Mouse (Mus musculus): ENCODE data around the gene Dnajb4. TPM values are rescaled to one million over a fixed set of nuclear protein-coding genes. Genes with fewer than 3 reads are reported as not detected.

The Dnajb4 gene
- polyA plus RNA-seq, 1 experiment from 2014 or later, result 53.0 TPM

DNA sequence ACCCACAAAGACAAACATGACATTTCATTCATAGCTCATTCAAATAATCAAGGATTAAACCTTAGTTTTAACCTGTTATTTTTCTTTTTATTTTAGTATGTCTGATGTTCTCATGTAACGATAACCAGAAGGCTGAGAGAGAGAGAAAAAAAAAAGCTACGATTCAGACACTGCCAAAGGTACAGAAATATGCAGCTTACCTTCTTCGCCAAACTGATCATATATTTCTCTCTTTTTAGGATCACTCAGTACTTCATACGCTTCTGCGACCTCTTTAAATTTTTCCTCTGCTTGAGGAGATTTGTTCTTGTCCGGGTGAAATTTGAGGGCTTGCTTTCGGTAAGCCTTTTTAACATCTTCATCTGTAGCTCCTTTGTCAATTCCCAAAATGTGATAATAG lies 16.9 kb downstream of the Dnajb4 start:
- 5% methylated on average over 7 of the region's 7 CpGs for WGBS
- Histone ChIP-seq H3K36me3 (no peaks in the 10 kb centered on the region), H3K9me3 (replicated peaks) (no peaks in the 10 kb centered on the region)

DNA sequence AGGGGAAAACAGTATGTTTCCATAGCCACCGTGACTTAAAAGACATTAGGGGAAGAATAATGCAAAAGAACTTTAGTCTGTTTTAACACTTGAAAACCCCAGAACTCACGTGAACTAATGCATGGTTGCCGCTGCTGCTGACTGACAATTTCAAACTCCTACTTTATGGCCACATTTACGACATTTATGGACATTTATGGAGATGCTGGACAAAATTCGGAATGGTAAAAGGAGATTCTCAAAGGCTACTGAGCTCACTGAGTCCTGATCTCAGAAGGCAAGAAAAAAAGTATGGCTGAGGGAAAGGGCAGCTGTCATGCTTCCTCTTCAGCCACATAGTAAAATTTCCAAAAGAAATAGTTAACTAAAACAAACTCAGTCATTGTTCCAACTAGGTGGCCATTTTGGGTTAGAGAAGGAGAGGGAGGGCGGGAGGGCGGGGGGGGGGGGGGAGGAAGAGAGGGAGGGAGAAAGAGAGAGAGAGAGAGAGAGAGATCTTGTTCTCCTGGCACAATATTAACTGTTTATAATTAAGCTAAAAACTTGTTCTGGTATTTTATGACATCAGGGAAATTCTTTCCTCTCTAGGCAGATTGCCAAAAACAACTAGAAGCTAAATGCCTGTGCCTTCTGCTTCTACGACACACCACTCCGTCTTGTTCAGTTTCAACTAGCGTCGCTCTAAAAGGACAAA lies 17.7 kb downstream of the Dnajb4 start:
- ATAC-seq (ENCODE audit: insufficient number of reproducible peaks, low FRiP score), result no peak
- Histone ChIP-seq H3K4me1 (replicated peaks) (peaks cover 17% of the 10 kb centered on the region), H3K27me3 (replicated peaks) (no peaks in the 10 kb centered on the region), H3K36me3 (no peaks in the 10 kb centered on the region), H3K4me3 (peak overlapping the region; percentile 55), H3K4me2 (peak overlapping the region; percentile 70), H3K9me3 (replicated peaks) (no peaks in the 10 kb centered on the region), H3K27ac (ENCODE audit: poor library complexity, severe bottlenecking) (peak overlapping the region; percentile 91), H3K9ac (peak overlapping the region; percentile 78)
- WGBS, result 21% methylated on average over 11 of the region's 11 CpGs

More for the DNA sequence above, 16.9 kb downstream of the Dnajb4 start:
- Histone ChIP-seq H3K4me2 (peak overlapping the region; percentile 44), H3K4me3 (peak overlapping the region; percentile 70), H3K27ac (ENCODE audit: poor library complexity, severe bottlenecking) (peak overlapping the region; percentile 88), H3K4me1 (replicated peaks) (peaks cover 14% of the 10 kb centered on the region), H3K9ac (peak overlapping the region; percentile 78), H3K27me3 (replicated peaks) (no peaks in the 10 kb centered on the region)
- ATAC-seq (ENCODE audit: insufficient number of reproducible peaks, low FRiP score), result no peak

- peak; percentile 79 for ATAC-seq (ENCODE audit: insufficient number of reproducible peaks, low FRiP score)
- WGBS, result 9% methylated on average over 6 of the region's 6 CpGs
Measured at GRCm38 (mm10) chr3:152191791-152192237, 18.3 kb downstream of the Dnajb4 start.

GRCm38 (mm10) chr3:152190679-152191477 lies 19.2 kb downstream of the Dnajb4 start:
- Histone ChIP-seq H3K27me3 (replicated peaks) (no peaks in the 10 kb centered on the region), H3K36me3 (no peaks in the 10 kb centered on the region), H3K4me2 (peak overlapping the region; percentile 78), H3K4me1 (replicated peaks) (peaks cover 28% of the 10 kb centered on the region), H3K9me3 (replicated peaks) (no peaks in the 10 kb centered on the region), H3K27ac (ENCODE audit: poor library complexity, severe bottlenecking) (peak overlapping the region; percentile 71), H3K4me3 (peak overlapping the region; percentile 46), H3K9ac (peak overlapping the region; percentile 73)
- WGBS, result 62% methylated on average over 9 of the region's 9 CpGs
- ATAC-seq (ENCODE audit: insufficient number of reproducible peaks, low FRiP score), result no peak

More at GRCm38 (mm10) chr3:152191791-152192237, 18.3 kb downstream of the Dnajb4 start:
- Histone ChIP-seq H3K27me3 (replicated peaks) (no peaks in the 10 kb centered on the region), H3K9me3 (replicated peaks) (no peaks in the 10 kb centered on the region), H3K9ac (peak overlapping the region; percentile 78), H3K4me2 (peak overlapping the region; percentile 70), H3K36me3 (no peaks in the 10 kb centered on the region), H3K27ac (ENCODE audit: poor library complexity, severe bottlenecking) (peak overlapping the region; percentile 91), H3K4me1 (replicated peaks) (peaks cover 20% of the 10 kb centered on the region), H3K4me3 (peak overlapping the region; percentile 55)

GRCm38 (mm10) chr3:152189306-152189705 lies 20.8 kb downstream of the Dnajb4 start:
- ATAC-seq (ENCODE audit: insufficient number of reproducible peaks, low FRiP score), result no peak
- Histone ChIP-seq H3K9ac (0 out of 2 replicates have a peak overlapping the region, but pooled peaks have one; percentile 43), H3K27me3 (replicated peaks) (no peaks in the 10 kb centered on the region), H3K4me1 (replicated peaks) (peaks cover 32% of the 10 kb centered on the region), H3K36me3 (peaks cover 9% of the 10 kb centered on the region), H3K9me3 (replicated peaks) (no peaks in the 10 kb centered on the region), H3K4me3 (peak overlapping the region; percentile 14), H3K4me2 (peak overlapping the region; percentile 53), H3K27ac (ENCODE audit: poor library complexity, severe bottlenecking) (peak overlapping the region; percentile 74)
- WGBS, result 13% methylated on average over 4 of the region's 4 CpGs

- ATAC-seq (ENCODE audit: insufficient number of reproducible peaks, low FRiP score), result 0 out of 2 replicates have a peak, but pooled peaks have one; percentile 59
Measured at GRCm38 (mm10) chr3:152186106-152186505, 24.0 kb downstream of the Dnajb4 start.

DNA sequence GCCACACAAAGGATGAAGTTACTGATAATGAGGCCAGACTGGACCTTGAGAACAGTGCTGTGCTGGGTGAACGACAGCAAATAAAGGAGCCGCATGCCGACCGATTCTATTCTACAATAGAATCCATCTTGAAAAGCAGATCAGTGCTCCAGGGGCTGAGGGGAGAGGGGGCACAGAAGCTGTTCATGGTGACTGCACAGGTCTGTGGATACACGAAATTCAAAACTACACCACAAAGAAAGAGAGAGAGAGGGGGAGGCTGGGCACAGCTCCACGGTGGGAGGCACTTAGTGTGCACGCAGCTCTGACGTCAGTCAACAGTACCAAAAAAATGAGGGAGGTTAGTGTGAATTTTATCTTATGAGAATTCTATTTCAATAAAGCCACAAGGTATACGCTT lies 26.6 kb downstream of the Dnajb4 start:
- Histone ChIP-seq H3K36me3 (peaks cover 38% of the 10 kb centered on the region), H3K9ac (no peak overlapping the region), H3K4me3 (no peak overlapping the region), H3K27me3 (replicated peaks) (no peaks in the 10 kb centered on the region), H3K27ac (ENCODE audit: poor library complexity, severe bottlenecking) (no peak overlapping the region), H3K4me1 (replicated peaks) (peaks cover 18% of the 10 kb centered on the region), H3K4me2 (no peak overlapping the region), H3K9me3 (replicated peaks) (no peaks in the 10 kb centered on the region)
- 92% methylated on average over 9 of the region's 9 CpGs for WGBS
- no peak for ATAC-seq (ENCODE audit: insufficient number of reproducible peaks, low FRiP score)

More at GRCm38 (mm10) chr3:152186106-152186505, 24.0 kb downstream of the Dnajb4 start:
- H3K9me3 ChIP-seq (replicated peaks), result no peaks in the 10 kb centered on the region
- no peak overlapping the region for H3K9ac ChIP-seq
- H3K4me1 ChIP-seq (replicated peaks), result peaks cover 31% of the 10 kb centered on the region
- H3K36me3 ChIP-seq, result peaks cover 28% of the 10 kb centered on the region
- no peak overlapping the region for H3K4me3 ChIP-seq
- 0 out of 2 replicates have a peak overlapping the region, but pooled peaks have one; percentile 24 for H3K4me2 ChIP-seq
- WGBS, result 35% methylated on average over 6 of the region's 6 CpGs
- no peaks in the 10 kb centered on the region for H3K27me3 ChIP-seq (replicated peaks)
- H3K27ac ChIP-seq (ENCODE audit: poor library complexity, severe bottlenecking), result peak overlapping the region; percentile 41

- Histone ChIP-seq H3K36me3 (peaks cover 38% of the 10 kb centered on the region), H3K27ac (ENCODE audit: poor library complexity, severe bottlenecking) (no peak overlapping the region)
- 85% methylated on average over 4 of the region's 4 CpGs for WGBS
Measured at GRCm38 (mm10) chr3:152180624-152181023, 29.5 kb downstream of the Dnajb4 start.

DNA sequence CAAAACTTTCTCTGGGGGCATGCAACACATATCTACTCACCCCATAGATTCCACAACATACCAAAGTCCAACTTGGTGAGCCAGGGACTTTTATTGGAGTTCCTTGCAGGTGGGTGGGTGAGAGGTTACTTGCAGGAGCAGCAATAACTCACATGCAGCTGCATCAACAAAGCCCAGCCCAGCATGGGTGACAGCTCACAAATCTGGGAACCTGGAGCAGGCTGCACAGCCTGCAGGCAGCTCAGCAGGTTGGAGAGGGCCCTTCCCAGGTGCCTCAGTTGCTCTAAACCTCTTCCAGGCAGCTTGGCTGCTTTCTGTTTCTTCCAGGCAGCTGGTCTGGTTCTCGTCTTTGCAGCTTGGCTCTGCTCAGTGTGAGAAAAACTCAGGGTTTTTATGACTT lies 30.8 kb downstream of the Dnajb4 start:
- Histone ChIP-seq H3K4me1 (replicated peaks) (peaks cover 3% of the 10 kb centered on the region; the same call in 1 of the 2 replicates), H3K27ac (ENCODE audit: poor library complexity, severe bottlenecking) (no peak overlapping the region), H3K4me2 (no peak overlapping the region), H3K36me3 (peaks cover 28% of the 10 kb centered on the region), H3K4me3 (no peak overlapping the region), H3K27me3 (replicated peaks) (no peaks in the 10 kb centered on the region), H3K9ac (no peak overlapping the region), H3K9me3 (replicated peaks) (no peaks in the 10 kb centered on the region)
- 38% methylated on average over 1 of the region's 1 CpGs for WGBS
- ATAC-seq (ENCODE audit: insufficient number of reproducible peaks, low FRiP score), result no peak

More at GRCm38 (mm10) chr3:152180624-152181023, 29.5 kb downstream of the Dnajb4 start:
- peaks cover 3% of the 10 kb centered on the region for H3K4me1 ChIP-seq (replicated peaks)
- no peak overlapping the region for H3K4me2 ChIP-seq
- H3K9me3 ChIP-seq (replicated peaks), result no peaks in the 10 kb centered on the region
- no peaks in the 10 kb centered on the region for H3K27me3 ChIP-seq (replicated peaks)
- no peak overlapping the region for H3K4me3 ChIP-seq
- H3K9ac ChIP-seq, result no peak overlapping the region
- ATAC-seq (ENCODE audit: insufficient number of reproducible peaks, low FRiP score), result no peak

- Histone ChIP-seq H3K4me2 (no peak overlapping the region), H3K4me3 (no peak overlapping the region), H3K9me3 (replicated peaks) (no peaks in the 10 kb centered on the region), H3K36me3 (peaks cover 28% of the 10 kb centered on the region), H3K27me3 (replicated peaks) (no peaks in the 10 kb centered on the region), H3K9ac (no peak overlapping the region), H3K4me1 (replicated peaks) (peaks cover 3% of the 10 kb centered on the region; the same call in 1 of the 2 replicates), H3K27ac (ENCODE audit: poor library complexity, severe bottlenecking) (no peak overlapping the region)
- WGBS, result 85% methylated on average over 4 of the region's 4 CpGs
- no peak for ATAC-seq (ENCODE audit: insufficient number of reproducible peaks, low FRiP score)
Measured at GRCm38 (mm10) chr3:152178816-152179215, 31.3 kb downstream of the Dnajb4 start.

Measured in heart, embryonic 12.5 days (tissue).